Mouse (Mus musculus): ENCODE data around the gene Naif1. TPM values are rescaled to one million over a fixed set of nuclear protein-coding genes. Genes with fewer than 3 reads are reported as not detected.

The Naif1 gene
- polyA plus RNA-seq, 1 experiment from 2014 or later = 5.2 TPM

Other genes starting within 250 kb of the Naif1 start
- 28.5 and 31.4 TPM in 2 replicates for gene Pomt1, start 213.9 kb upstream of the Naif1 start, polyA plus RNA-seq (2016; fragmentation: Nextera tagmentation; extraction: Ambion mirVana)
- gene Uck1, start 190.3 kb upstream of the Naif1 start, polyA plus RNA-seq (2016; fragmentation: Nextera tagmentation; extraction: Ambion mirVana) = 74.4 and 79.6 TPM in 2 replicates
- 28.0 and 28.2 TPM in 2 replicates for gene Golga2, start 163.1 kb upstream of the Naif1 start, polyA plus RNA-seq (2016; fragmentation: Nextera tagmentation; extraction: Ambion mirVana)
- 368 and 371 TPM in 2 replicates for gene Swi5, start 162.4 kb upstream of the Naif1 start, polyA plus RNA-seq (2016; fragmentation: Nextera tagmentation; extraction: Ambion mirVana)
- 61.5 TPM in 2 replicates for gene Ciz1, start 98.1 kb upstream of the Naif1 start, polyA plus RNA-seq (2016; fragmentation: Nextera tagmentation; extraction: Ambion mirVana)
- gene Dnm1, start 97.1 kb upstream of the Naif1 start, polyA plus RNA-seq (2016; fragmentation: Nextera tagmentation; extraction: Ambion mirVana) = 26.3 and 30.5 TPM in 2 replicates
- 57.5 and 61.1 TPM in 2 replicates for gene 1110008P14Rik, start 68.5 kb upstream of the Naif1 start, polyA plus RNA-seq (2016; fragmentation: Nextera tagmentation; extraction: Ambion mirVana)
- gene Lcn2, start 62.2 kb upstream of the Naif1 start, polyA plus RNA-seq (2016; fragmentation: Nextera tagmentation; extraction: Ambion mirVana) = 0.60 TPM in 2 replicates
- gene Ptges2, start 54.6 kb upstream of the Naif1 start, polyA plus RNA-seq (2016; fragmentation: Nextera tagmentation; extraction: Ambion mirVana) = 27.2 and 28.6 TPM in 2 replicates
- 40.0 TPM in 2 replicates for gene Slc25a25, start 988 bp downstream of the Naif1 start, polyA plus RNA-seq (2016; fragmentation: Nextera tagmentation; extraction: Ambion mirVana)
- 9.4 and 10.1 TPM in 2 replicates for gene Fam102a, start 84.9 kb downstream of the Naif1 start, polyA plus RNA-seq (2016; fragmentation: Nextera tagmentation; extraction: Ambion mirVana)
- 109 and 121 TPM in 2 replicates for gene Dpm2, start 120.4 kb downstream of the Naif1 start, polyA plus RNA-seq (2016; fragmentation: Nextera tagmentation; extraction: Ambion mirVana)
- gene Pip5kl1, start 124.3 kb downstream of the Naif1 start, polyA plus RNA-seq (2016; fragmentation: Nextera tagmentation; extraction: Ambion mirVana) = 2.7 and 3.1 TPM in 2 replicates
- 0.16 and 0.56 TPM in 2 replicates for gene 9430097D07Rik, start 125.2 kb downstream of the Naif1 start, polyA plus RNA-seq (2016; fragmentation: Nextera tagmentation; extraction: Ambion mirVana)
- 16.1 and 17.9 TPM in 2 replicates for gene St6galnac4, start 136.6 kb downstream of the Naif1 start, polyA plus RNA-seq (2016; fragmentation: Nextera tagmentation; extraction: Ambion mirVana)
- gene St6galnac6, start 149.3 kb downstream of the Naif1 start, polyA plus RNA-seq (2016; fragmentation: Nextera tagmentation; extraction: Ambion mirVana) = 10.6 and 11.2 TPM in 2 replicates
- gene Ak1, start 171.3 kb downstream of the Naif1 start, polyA plus RNA-seq (2016; fragmentation: Nextera tagmentation; extraction: Ambion mirVana) = 31.6 and 34.7 TPM in 2 replicates
- 27.7 and 29.5 TPM in 2 replicates for gene Eng, start 196.1 kb downstream of the Naif1 start, polyA plus RNA-seq (2016; fragmentation: Nextera tagmentation; extraction: Ambion mirVana)

Data from midbrain, embryonic 12.5 days (tissue).